Mouse (Mus musculus) granulocyte monocyte progenitor cell, adult 5-6 weeks (primary cell): Measurements from ENCODE around the gene Spata48. TPM values are rescaled to one million over a fixed set of nuclear protein-coding genes. Genes with fewer than 3 reads are reported as not detected.

Experiments
- ATAC-seq: replicated peaks from 2 replicates; pipeline ENCODE4 v1.8.0; 2016; ENCODE audit warnings: mild to moderate bottlenecking, moderate TSS enrichment, inconsistent platforms; ENCODE audit not compliant: poor library complexity, severe bottlenecking
- total RNA-seq, 2 experiments: library from RNA; stranded (forward) in 1 of 2; stranded (reverse) in 1 of 2; fragments of 200-712, 200-1000 nt in 1 of 2; fragments of >200 nt in 1 of 2; fragmentation: Nextera tagmentation in 1 of 2; gene quantifications; 2 replicates each; pipeline ENCODE4 v1.2.3; 2014 to 2017

The Spata48 gene
- total RNA-seq, 2 experiments from 2014 or later = not detected

DNA sequence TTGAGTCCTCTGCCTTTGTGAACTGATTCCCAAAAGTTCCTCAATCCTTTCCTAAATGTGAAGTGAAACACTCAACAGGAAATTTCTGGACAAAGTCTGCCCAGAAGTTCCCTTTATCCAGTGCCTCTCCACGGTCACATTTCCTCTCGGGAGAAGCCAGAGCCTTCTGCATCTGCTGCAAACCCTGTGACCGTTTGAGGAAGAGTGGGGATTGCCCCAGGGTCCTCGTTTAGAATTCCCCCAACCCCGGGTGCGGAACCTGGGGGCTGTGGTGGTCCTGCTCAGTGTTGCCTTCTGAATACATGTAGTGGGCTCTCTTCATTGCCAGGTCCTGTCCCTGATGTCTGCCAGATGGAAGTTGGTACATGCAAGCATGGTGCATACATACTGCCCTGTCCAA, 67.3 kb downstream of the Spata48 start:
- ATAC-seq = peak; percentile 54

DNA sequence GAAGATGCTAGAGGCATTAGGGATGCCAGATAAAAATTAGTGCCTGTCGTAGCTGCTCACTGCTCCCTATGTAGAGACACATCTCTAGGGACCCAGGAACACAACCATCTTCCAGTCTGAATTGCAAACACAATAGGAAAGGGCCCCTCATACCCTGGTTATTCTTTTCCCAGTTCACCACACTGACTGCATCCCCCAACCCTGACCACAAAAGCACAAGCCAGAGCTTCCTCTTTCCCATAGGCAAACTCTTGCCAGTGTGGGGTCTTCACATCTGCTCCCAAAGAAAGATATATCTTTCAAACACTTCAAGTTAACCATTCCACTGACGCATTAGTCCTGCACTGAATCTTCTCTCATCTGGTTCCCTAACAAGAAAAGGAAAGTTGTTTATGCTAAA, 68.2 kb downstream of the Spata48 start:
- peak; percentile 72 for ATAC-seq

DNA sequence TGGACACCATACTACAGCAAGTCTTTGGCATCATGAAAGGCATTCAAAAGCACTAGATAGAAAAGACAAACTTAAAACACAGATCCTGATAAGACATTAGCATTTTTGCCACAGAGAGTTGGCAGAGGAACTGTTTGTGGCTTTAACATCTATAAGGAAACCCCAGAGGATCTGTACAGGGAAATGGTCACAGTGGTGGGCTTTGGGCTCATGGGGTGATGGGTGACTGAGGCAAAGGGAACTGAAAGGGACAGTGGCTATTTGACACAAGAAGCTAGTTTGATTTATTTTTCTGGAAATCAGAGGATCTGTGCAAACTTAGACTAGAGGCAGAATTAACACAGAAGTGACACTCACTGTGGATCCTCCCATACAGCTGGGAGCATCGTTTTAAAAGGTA, 74.4 kb downstream of the Spata48 start:
- ATAC-seq = peak; percentile 81

DNA sequence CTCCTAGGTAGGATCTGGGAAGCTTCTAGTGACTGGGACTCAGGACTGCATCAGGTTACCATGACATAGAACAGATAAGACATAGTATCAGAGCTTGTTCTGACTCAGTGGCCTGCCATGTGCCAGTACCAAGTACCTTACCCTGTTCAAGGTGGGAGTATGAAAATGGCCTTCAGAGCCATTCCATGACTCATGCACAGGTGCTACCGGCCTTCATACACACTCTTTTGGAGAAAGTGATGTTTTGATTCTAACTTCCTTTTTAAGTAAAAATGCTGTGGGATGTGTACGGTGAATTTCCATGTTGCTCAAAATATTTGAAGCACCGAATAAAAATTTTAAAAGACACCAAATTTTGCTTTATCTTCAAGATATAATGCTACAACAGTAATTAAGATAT, 84.1 kb downstream of the Spata48 start:
- ATAC-seq = no peak

DNA sequence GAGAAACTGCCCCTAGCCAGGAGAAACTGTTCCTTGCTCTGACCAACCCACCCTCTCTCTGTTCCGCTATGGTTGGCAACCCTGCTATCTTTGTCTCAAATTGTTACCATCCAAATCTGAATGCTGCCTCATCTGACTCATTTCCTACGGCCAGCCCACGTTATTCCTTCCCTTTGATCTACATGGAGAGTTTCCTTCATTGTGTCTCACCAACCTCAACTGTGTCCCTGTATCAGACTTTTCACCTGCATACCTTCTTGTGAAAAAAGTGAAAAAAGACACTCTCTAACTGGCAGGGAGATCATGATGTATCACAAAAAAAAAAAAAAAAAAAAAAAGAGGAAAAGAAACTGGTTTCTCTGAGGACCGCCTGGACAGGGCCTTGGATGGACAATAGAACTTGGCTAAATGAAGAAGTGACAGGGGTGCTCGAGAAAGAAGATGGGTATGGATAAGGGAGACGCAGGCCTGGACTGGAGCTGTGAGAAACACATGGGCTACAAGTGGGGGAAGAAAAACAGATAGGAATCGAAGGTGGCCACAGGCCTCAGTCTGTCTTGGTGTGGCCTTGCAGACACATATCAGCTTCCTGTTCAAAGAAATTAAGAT, 85.1 kb downstream of the Spata48 start:
- ATAC-seq = peak; percentile 75

DNA sequence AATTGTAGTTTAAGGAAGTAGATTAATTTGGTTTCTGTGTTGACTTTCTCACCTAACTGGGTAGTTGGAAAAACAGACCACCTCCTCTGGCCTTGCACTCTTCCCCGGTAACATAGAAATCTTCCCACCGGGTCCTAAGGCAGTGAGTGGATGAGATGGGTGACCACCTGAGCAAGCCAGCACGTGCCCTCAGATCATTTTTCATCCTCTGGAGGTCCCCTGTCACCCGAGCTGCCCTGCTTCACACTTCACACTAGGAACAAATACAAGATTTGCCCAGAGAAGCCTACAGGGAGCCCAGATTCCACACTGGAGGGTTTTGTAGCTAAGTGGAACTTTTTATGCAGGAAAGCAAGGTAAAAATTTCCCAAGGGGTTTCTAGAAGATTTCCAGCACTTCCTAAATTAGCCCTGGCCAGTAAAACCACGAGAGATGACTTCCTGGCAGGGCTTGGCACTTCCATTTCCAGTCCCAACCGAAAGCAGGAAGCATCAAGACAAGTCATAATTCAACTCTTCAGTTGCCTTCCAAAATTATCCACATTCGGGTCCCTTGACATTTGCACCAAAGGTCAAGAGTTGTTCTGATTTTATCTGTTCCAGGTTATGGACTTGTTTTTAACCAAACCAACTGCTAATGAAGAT, 85.8 kb downstream of the Spata48 start:
- ATAC-seq = peak; percentile 45

DNA sequence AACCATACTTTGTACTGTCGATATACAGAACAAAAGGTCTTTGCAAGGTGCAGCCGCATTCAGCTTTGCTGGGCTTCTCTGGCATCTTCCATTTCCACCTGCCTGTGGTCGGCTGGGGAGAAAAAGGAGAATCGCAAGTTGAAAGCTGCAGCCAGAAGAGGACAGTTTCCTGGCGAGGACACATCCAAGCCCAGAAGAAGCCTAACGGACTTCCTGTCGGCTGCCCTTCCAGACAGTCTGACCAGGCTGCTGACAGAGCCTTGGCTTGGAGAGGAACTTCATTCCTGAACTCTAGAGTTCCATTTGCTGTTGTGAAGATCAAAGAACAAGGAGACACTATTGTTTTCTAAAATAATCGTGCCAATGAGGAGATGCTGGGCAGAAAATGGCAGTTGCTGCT, 93.7 kb downstream of the Spata48 start:
- ATAC-seq = no peak

DNA sequence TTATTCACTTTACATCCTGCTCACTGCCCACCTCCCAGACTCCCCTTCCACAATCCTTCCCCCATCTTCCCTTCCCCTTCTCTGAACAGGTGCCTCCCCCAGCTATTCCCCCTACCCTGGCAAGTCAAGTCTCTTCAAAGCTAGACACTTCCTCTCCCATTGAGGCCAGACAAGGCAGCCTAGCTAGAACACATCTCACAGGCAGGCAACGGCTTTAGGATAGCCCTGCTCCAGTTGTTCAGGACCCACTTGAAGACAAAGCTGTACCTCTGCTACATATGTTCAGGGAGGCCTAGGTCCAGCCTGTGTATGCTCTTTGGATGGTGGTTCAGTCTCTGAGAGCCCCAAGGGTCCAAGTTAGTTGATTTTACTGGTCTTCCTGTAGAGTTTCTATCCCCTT, 94.3 kb downstream of the Spata48 start:
- no peak for ATAC-seq

DNA sequence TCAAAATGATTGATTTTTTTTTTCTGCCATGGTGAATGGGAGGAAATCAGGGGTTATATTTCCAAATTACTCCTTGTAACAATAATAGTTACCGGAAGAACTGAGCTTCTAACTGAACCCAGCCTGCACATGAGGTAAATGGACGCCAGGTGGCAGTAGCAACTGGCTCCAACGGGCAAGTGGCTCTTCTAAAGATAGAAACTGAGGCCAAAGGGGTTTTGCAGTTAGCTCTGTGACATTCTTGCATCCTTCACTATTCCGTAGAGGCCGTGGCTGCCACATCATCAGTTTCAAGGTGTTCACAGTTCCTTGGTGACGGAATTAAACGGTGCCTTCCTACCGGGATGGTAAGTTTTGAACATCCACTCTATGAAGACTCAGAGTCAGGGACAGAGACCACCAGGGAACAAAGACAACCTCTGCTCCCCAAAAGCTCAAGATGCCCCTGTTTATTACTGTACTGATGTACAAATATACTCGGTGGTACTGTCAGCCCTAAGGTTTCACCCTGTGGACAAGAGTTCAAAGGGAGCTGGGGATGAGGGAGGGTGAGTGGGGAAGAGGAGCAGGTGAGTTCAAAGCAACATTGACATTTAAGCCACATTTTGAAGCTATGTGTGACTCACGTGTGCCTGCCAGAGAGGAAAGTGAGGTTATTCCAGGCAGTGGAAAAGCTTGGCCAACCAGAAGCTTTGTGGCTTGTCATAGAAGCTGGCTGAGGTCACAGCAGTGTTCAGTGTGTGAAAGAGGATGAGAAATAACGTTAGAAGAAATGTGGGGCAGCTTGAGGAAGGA, 95.5 kb downstream of the Spata48 start:
- ATAC-seq = peak; percentile 49

DNA sequence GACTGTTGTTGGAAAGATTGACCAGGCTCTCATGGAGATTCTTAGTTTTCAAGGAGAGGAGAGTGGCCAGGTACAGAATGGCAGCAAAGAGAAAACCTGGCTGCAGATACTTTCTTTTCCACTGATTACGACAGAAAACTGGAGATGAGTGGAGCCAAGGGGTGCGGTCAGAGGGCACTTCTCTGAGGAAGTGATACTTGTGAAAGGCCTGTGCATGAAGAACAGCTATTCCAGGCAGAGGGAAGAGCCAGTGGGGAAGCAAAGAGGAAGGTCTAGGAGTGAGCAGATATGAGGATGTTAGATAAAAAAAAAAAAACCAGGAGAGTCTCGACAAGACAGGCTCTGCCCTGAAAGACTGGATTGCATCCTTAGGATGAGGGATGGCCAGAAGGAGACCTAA, 96.8 kb downstream of the Spata48 start:
- ATAC-seq = peak; percentile 74

DNA sequence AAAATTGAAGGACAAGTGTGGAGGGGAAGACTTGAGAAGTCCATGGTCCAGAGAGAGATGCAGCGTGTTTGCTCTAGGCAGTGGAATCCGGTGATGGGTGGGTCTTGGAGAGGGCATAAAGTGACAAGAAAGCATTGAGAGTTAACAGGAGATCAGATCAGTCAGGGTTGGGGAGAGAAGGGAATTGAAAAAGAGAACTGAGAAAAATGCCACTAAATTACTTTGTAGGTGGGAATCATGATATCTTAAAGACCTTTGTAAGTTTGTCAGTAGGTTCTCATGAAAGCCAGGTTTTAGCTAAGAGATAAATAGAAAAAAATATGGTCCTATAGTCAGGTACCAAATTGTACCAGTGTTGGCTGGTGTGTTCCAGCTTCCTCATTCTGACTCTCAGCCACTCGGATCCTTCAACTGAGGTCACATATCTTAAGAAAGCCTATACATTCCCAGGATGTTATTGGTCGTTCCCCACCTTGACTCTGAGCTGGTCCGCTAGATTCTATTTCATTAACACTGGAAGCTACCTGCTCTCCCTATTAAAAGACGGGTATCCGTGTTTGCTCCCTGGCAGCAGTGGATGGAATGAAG, 97.3 kb downstream of the Spata48 start:
- ATAC-seq = peak; percentile 1; the same call in 1 of the 2 replicates

DNA sequence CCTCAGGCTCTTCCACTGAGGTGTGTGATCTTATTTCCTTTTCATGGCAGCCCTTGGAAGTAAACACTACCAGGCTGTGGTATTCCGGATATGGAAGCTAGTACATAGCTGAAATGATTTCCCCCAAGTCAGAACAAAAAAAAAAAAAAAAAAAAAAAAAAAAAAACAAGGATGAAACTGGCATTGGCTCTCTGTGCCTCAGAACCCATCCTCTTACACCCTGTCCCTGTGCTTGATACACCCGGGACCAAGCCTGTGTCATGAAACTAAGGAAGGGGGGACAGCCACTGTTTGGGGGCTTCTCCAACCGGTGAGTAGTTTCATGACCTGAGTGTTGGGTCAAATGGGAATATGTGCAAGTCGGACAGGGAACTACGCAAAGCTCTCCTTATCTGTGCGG, 99.2 kb downstream of the Spata48 start:
- no peak for ATAC-seq

DNA sequence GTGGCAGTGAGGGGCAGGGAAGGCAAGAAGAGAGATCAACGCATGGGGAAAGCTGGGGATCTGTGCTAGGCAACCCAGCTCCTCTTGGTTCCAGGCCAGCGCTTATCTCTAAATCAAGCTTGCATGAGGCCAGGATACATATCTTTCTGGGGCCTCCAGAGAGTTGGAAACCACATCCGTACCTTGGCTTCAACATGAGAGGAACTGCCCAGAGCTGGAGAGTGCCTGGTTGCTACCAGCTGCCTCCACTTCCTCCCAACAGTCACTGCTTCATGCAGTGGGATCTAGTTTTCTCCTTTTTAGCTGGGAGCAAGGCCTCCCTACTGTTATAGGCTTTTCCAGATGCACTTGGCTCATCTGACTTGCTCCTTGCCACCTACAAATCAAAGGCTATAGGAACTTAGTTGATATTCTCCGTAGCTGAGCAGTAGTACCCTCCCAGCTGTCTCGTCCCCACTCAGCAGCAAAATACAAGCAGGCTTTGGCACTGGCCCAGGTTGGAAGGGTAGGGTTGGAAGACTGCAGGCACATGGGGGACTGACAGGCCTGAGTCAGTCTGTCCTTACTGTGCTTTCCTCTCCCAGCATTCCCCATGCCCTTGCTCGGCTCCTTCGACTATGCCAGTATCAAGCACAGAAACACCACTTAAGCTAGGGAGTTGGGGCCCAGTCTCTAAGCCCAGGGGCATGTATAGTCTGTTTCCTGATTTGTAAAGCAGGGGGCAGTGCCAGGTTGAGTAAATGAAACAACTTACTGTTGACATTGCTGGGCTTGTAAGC, 102.6 kb downstream of the Spata48 start:
- ATAC-seq = peak; percentile 79

Other genes with a start within 250 kb of the Spata48 start
- gene Zpbp, start 314 bp downstream of the Spata48 start, total RNA-seq (2014; fragmentation: Nextera tagmentation) = 1.6 and 2.4 TPM in 2 replicates
- 0.82 and 1.7 TPM in 2 replicates for gene Zpbp, start 314 bp downstream of the Spata48 start, total RNA-seq (2017)
- gene 4930512M02Rik, start 165.7 kb downstream of the Spata48 start, total RNA-seq (2014; fragmentation: Nextera tagmentation) = not detected in 2 replicates
- not detected in 2 replicates for gene 4930512M02Rik, start 165.7 kb downstream of the Spata48 start, total RNA-seq (2017)
- gene Ikzf1, start 222.9 kb downstream of the Spata48 start, total RNA-seq (2014; fragmentation: Nextera tagmentation) = 108 and 128 TPM in 2 replicates
- gene Ikzf1, start 222.9 kb downstream of the Spata48 start, total RNA-seq (2017) = 51.0 and 56.0 TPM in 2 replicates